Mouse (Mus musculus) thymus, adult 2 months (tissue): ENCODE measurements around the gene Sema4d.

Source experiments
- CTCF ChIP-seq: fragments of 200-500 bp; IDR thresholded peaks from 2 replicates; pipeline ENCODE4 v1.5.1; 2012; ENCODE audit warnings: mild to moderate bottlenecking, control low read depth, low read length, moderate library complexity, borderline replicate concordance; ENCODE audit not compliant: control insufficient read depth, poor library complexity, insufficient read depth; ENCODE audit errors: extremely low read depth
- POLR2A ChIP-seq: fragments of 200-500 bp; IDR thresholded peaks from 2 replicates; pipeline ENCODE4 v1.6.1; 2012; ENCODE audit warnings: mild to moderate bottlenecking, low read length, control low read depth, moderate library complexity; ENCODE audit not compliant: control insufficient read depth, poor library complexity, insufficient read depth; ENCODE audit errors: extremely low read depth

GRCm38 (mm10) chr13:51808141-51808540 lies 14.6 kb upstream of the Sema4d start:
- TF ChIP-seq CTCF (no peak), POLR2A (no peak)
